Mouse (Mus musculus) embryonic facial prominence, embryonic 11.5 days (tissue): ENCODE results near the gene Rbfox1. TPM values are rescaled to one million over a fixed set of nuclear protein-coding genes. Genes with fewer than 3 reads are reported as not detected.
A peak's percentile ranks its signal among the peaks of the same experiment; 100 is the strongest.

Experiments
- ATAC-seq: fragments of 200-750 bp; cut with Nextera tagmentation; replicated peaks from 2 replicates; pipeline ENCODE4 v1.8.0; 2017; ENCODE audit warnings: low read depth; ENCODE audit not compliant: insufficient number of reproducible peaks, low FRiP score, low TSS enrichment
- DNase-seq: peaks from one replicate; pipeline ENCODE4 v3.0.0-alpha.2; 2015; ENCODE audit warnings: low spot score
- H3K27ac ChIP-seq: fragments of 300-500 bp; sonication (generic); replicated peaks from 2 replicates; pipeline ENCODE4 v1.5.1; 2014; ENCODE audit warnings: mild to moderate bottlenecking, low read depth, low read length, control low read depth
- H3K27me3 ChIP-seq: fragments of 300-500 bp; sonication (generic); 2 replicates; pipeline ENCODE4 v1.6.1; 2014; ENCODE audit warnings: mild to moderate bottlenecking, low read length, moderate library complexity, mixed read lengths; ENCODE audit not compliant: control insufficient read depth, insufficient read depth
- H3K36me3 ChIP-seq: fragments of 300-500 bp; sonication (generic); replicated peaks from 2 replicates; pipeline ENCODE4 v1.6.1; 2014; ENCODE audit warnings: low read depth, mild to moderate bottlenecking, low read length, moderate library complexity, mixed read lengths; ENCODE audit not compliant: control insufficient read depth, insufficient read depth
- H3K4me1 ChIP-seq: fragments of 300-500 bp; sonication (generic); 2 replicates; pipeline ENCODE4 v1.6.1; 2014; ENCODE audit warnings: low read length, mixed read lengths; ENCODE audit not compliant: control insufficient read depth, insufficient read depth
- H3K4me2 ChIP-seq: fragments of 300-500 bp; sonication (generic); 2 replicates; pipeline ENCODE4 v1.6.1; 2014; ENCODE audit warnings: low read depth, mild to moderate bottlenecking, control low read depth, low read length, moderate library complexity
- H3K4me3 ChIP-seq: fragments of 300-500 bp; sonication (generic); 2 replicates; pipeline ENCODE4 v1.5.1; 2014; ENCODE audit warnings: low read depth, low read length, control low read depth
- H3K9ac ChIP-seq: fragments of 300-500 bp; sonication (generic); replicated peaks from 2 replicates; pipeline ENCODE4 v1.6.1; 2014; ENCODE audit warnings: mild to moderate bottlenecking, control low read depth, low read length
- H3K9me3 ChIP-seq: fragments of 300-500 bp; sonication (generic); replicated peaks from 2 replicates; pipeline ENCODE4 v1.6.1; 2016; ENCODE audit warnings: mild to moderate bottlenecking, low read length, inconsistent platforms, mixed read lengths; ENCODE audit not compliant: control insufficient read depth
- WGBS: fragments of 180-500 bp; shearing (Covaris S2); extraction: QIAGEN DNeasy Blood & Tissue Kit; methylation state at CpG from one replicate; pipeline ENCODE4 v1.1.7; 2014; 5-methylcytosine and 5-hydroxymethylcytosine counted together
- polyA plus RNA-seq: library from polyadenylated mRNA; unstranded; fragments of >200 nt; fragmentation: Nextera tagmentation; extraction: Ambion mirVana; gene quantifications from 2 replicates; pipeline ENCODE4 v1.2.1, GENCODE M21; 2014

The Rbfox1 gene
- polyA plus RNA-seq, 1 experiment from 2014 or later, result 4.2 TPM

GRCm38 (mm10) chr16:6840461-6840860 is 955.3 kb downstream of the Rbfox1 start:
- no peaks in the 10 kb centered on the region for H3K4me1 ChIP-seq
- no peak overlapping the region for H3K4me2 ChIP-seq
- no peak overlapping the region for H3K9ac ChIP-seq
- no peaks in the 10 kb centered on the region for H3K36me3 ChIP-seq
- ATAC-seq, result no peak
- no peak overlapping the region for H3K4me3 ChIP-seq
- 70% methylated on average over 7 of the region's 7 CpGs for WGBS
- H3K27ac ChIP-seq, result no peak overlapping the region
- no peaks in the 10 kb centered on the region for H3K9me3 ChIP-seq
- DNase-seq, result no peak
- no peaks in the 10 kb centered on the region for H3K27me3 ChIP-seq

DNA sequence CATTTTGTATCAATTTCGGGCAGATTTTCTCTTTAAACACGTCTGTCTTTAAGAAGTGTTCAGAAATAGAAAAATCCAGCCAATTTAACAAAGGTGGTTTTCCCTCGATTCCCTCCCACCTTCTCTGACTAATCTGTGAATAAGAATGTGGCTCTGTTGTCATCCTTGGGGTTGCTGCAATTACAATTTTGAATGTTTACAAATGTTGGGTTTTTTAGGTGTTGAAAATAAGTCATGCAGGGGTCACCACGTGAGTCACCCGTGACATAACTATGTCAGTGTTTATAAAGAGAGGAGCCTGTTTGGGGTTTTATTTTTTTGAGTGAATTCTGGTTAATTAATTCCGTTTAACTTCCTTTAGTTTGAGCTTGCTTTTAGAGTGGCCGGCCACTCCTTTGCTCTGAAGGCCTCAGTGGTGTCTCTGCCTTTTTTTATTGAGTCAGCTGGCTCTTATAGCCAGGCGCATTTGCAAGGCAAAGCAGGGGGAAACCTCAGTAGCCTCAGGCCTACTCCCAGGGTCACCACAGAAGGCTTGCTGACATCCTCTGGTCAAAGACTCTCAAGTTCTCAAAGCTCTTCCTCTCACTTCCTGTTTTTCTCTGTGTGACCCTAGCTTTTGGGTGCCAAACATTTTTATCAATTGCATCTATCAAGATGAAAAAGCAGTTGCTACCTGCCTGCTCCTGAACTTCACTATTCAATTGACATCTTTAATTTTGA is 957.1 kb downstream of the Rbfox1 start:
- Histone ChIP-seq H3K4me1 (no peaks in the 10 kb centered on the region), H3K36me3 (no peaks in the 10 kb centered on the region), H3K9ac (no peak overlapping the region), H3K27ac (no peak overlapping the region), H3K4me3 (no peak overlapping the region), H3K4me2 (no peak overlapping the region), H3K9me3 (no peaks in the 10 kb centered on the region), H3K27me3 (no peaks in the 10 kb centered on the region)
- ATAC-seq, result no peak
- no peak for DNase-seq
- WGBS, result 21% methylated on average over 8 of the region's 8 CpGs

DNA sequence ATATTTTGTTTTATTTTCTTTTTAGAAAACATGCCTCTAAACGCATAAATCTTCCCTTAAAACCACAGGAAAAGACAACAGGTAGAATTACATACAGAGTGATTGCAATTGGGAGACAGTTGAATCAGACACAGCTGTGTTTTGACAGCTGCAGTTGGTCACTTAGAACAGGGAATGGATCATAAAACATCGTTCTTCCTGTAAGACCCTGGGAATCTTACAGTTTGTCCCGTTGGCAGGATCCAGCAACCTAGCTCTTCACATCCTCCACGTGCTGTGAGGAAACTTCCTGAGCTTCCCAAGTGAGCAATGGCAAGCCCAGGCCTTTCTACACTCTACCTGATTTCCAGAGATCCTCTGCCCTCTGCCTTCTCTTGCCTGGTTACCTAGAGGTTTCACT is 959.5 kb downstream of the Rbfox1 start:
- Histone ChIP-seq H3K4me1 (no peaks in the 10 kb centered on the region), H3K27ac (no peak overlapping the region), H3K27me3 (no peaks in the 10 kb centered on the region), H3K4me3 (no peak overlapping the region), H3K9ac (no peak overlapping the region), H3K4me2 (no peak overlapping the region), H3K9me3 (no peaks in the 10 kb centered on the region), H3K36me3 (no peaks in the 10 kb centered on the region)
- no peak for ATAC-seq
- 31% methylated on average over 4 of the region's 4 CpGs for WGBS
- DNase-seq, result peak; percentile 49

DNA sequence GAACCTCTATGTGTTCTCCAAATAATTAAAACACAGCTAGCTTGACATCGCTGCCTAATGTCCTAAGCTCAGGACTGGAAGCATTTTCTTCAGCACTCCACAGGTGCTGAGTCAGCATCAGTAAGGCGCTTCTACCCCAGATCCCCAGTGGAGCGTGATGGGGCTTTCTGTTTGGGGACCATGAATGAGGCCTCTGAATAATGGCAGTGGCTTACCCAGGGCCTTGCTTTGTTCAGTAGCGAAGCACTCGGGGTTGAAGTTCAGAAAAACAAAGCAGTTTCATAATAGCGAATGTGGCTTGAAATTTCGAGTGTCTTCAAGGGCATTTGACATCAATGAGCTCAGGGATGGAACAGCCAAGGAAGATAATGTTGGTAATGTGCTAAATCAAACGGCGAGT is 966.2 kb downstream of the Rbfox1 start:
- no peaks in the 10 kb centered on the region for H3K36me3 ChIP-seq
- no peak overlapping the region for H3K4me3 ChIP-seq
- H3K27ac ChIP-seq, result no peak overlapping the region
- no peaks in the 10 kb centered on the region for H3K9me3 ChIP-seq
- WGBS, result 56% methylated on average over 9 of the region's 9 CpGs
- H3K9ac ChIP-seq, result no peak overlapping the region
- DNase-seq (peak; percentile 28), ATAC-seq (no peak; the same call in 1 of the 2 replicates)
- no peak overlapping the region for H3K4me2 ChIP-seq
- no peaks in the 10 kb centered on the region for H3K4me1 ChIP-seq
- no peaks in the 10 kb centered on the region for H3K27me3 ChIP-seq

DNA sequence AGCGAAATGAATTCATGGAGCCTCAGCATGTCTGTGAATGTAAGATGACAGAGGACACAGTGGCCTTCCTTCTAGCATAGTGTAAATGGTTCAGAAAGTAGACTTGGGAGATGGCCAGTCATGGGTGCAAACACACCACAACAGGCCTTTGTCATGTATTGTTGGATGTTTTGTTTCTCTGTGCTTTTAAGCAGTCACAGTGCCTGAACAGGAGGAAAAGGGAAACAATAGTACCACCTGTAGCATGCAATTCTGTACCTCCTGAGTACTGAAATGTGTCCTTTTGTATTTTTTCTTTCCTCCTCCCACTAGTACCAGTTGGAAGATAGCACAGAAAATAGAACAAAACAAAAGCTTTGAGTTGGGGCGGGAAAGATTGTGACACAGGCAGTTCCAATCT is 968.6 kb downstream of the Rbfox1 start:
- H3K4me2 ChIP-seq, result no peak overlapping the region
- no peaks in the 10 kb centered on the region for H3K9me3 ChIP-seq
- H3K4me3 ChIP-seq, result no peak overlapping the region
- WGBS, result 77% methylated on average over 2 of the region's 2 CpGs
- H3K27ac ChIP-seq, result no peak overlapping the region
- no peaks in the 10 kb centered on the region for H3K36me3 ChIP-seq
- no peaks in the 10 kb centered on the region for H3K27me3 ChIP-seq
- H3K9ac ChIP-seq, result no peak overlapping the region
- no peaks in the 10 kb centered on the region for H3K4me1 ChIP-seq
- ATAC-seq (no peak), DNase-seq (no peak)

- H3K4me2 ChIP-seq, result no peak overlapping the region
- DNase-seq (no peak), ATAC-seq (no peak)
- H3K9ac ChIP-seq, result no peak overlapping the region
- H3K4me3 ChIP-seq, result no peak overlapping the region
- no peaks in the 10 kb centered on the region for H3K9me3 ChIP-seq
- no peaks in the 10 kb centered on the region for H3K27me3 ChIP-seq
- no peaks in the 10 kb centered on the region for H3K36me3 ChIP-seq
- WGBS, result 95% methylated on average over 2 of the region's 2 CpGs
- H3K4me1 ChIP-seq, result no peaks in the 10 kb centered on the region
- H3K27ac ChIP-seq, result no peak overlapping the region
Observed at GRCm38 (mm10) chr16:6861656-6862055, 976.5 kb downstream of the Rbfox1 start.

DNA sequence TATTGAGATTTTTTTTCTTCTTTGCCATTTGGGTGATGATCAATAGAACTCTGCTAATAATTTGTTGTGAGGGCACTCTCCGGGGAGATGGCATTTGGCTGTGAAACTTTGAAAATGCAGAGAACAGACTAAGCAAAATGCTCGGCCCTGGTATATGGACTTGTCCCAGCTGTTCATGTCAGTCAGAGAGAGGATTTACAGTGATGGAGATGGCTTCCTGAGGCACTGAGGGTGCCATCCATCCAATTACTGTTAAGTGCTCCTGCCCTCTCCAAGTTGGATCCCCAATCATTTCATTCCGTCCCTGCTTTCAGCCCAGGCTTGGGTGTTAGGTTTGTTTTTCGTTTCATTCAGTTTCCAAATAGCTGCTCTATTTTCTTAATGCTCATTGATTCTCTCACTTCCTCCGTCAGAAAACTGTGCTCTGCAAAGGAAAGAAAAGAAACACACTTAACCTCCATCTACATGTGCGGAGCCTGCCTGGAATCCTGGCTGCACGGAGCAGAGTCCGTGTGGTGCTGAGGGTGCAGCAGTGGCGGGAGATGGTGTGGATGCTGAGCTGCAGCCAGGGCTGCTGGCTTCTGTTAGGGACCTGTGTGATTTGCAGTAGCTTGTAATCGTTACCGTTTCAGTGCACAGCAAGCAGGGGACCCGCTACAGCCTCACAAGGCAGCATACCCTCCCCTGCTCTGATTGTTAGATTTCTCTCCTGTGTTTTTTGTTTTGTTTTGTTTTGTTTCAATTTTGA is 997.7 kb downstream of the Rbfox1 start:
- Histone ChIP-seq H3K9me3 (no peaks in the 10 kb centered on the region), H3K4me3 (no peak overlapping the region), H3K27ac (no peak overlapping the region), H3K36me3 (no peaks in the 10 kb centered on the region), H3K4me2 (no peak overlapping the region), H3K9ac (no peak overlapping the region), H3K4me1 (no peaks in the 10 kb centered on the region), H3K27me3 (no peaks in the 10 kb centered on the region)
- ATAC-seq, result no peak
- no peak for DNase-seq
- WGBS, result 37% methylated on average over 12 of the region's 12 CpGs

- ATAC-seq (no peak), DNase-seq (no peak)
- Histone ChIP-seq H3K9me3 (no peaks in the 10 kb centered on the region), H3K9ac (no peak overlapping the region), H3K36me3 (no peaks in the 10 kb centered on the region), H3K27ac (no peak overlapping the region), H3K27me3 (no peaks in the 10 kb centered on the region), H3K4me3 (no peak overlapping the region), H3K4me1 (no peaks in the 10 kb centered on the region), H3K4me2 (no peak overlapping the region)
- 60% methylated on average over 1 of the region's 1 CpGs for WGBS
Observed at GRCm38 (mm10) chr16:6883798-6884197, 998.6 kb downstream of the Rbfox1 start.
